Mouse (Mus musculus) hindbrain, embryonic 15.5 days (tissue): ENCODE measurements around the gene Sept9. TPM values are rescaled to one million over a fixed set of nuclear protein-coding genes. Genes with fewer than 3 reads are reported as not detected.

Experiments used
- ATAC-seq: fragments of 200-750 bp; cut with Nextera tagmentation; 2 replicates; pipeline ENCODE4 v1.8.0; 2017; ENCODE audit warnings: low read depth, moderate number of reproducible peaks, moderate TSS enrichment; ENCODE audit not compliant: low FRiP score
- H3K27ac ChIP-seq: fragments of 300-500 bp; sonication (generic); replicated peaks from 2 replicates; pipeline ENCODE4 v1.5.1; 2015; ENCODE audit warnings: mild to moderate bottlenecking, inconsistent platforms
- H3K27me3 ChIP-seq: fragments of 300-500 bp; sonication (generic); 2 replicates; pipeline ENCODE4 v1.6.1; 2015; ENCODE audit warnings: control low read depth, inconsistent platforms
- H3K36me3 ChIP-seq: fragments of 300-500 bp; sonication (generic); 2 replicates; pipeline ENCODE4 v1.6.1; 2015; ENCODE audit warnings: control low read depth, inconsistent platforms
- H3K4me1 ChIP-seq: fragments of 300-500 bp; sonication (generic); replicated peaks from 2 replicates; pipeline ENCODE4 v1.6.1; 2015; ENCODE audit warnings: control low read depth, inconsistent platforms
- H3K4me2 ChIP-seq: fragments of 300-500 bp; sonication (generic); 2 replicates; pipeline ENCODE4 v1.6.1; 2015; ENCODE audit warnings: moderate library complexity, mild to moderate bottlenecking, inconsistent platforms
- H3K4me3 ChIP-seq: fragments of 300-500 bp; sonication (generic); 2 replicates; pipeline ENCODE4 v1.5.1; 2015; ENCODE audit warnings: mild to moderate bottlenecking, inconsistent platforms
- H3K9ac ChIP-seq: fragments of 300-500 bp; sonication (generic); 2 replicates; pipeline ENCODE4 v1.6.1; 2015; ENCODE audit warnings: inconsistent platforms
- H3K9me3 ChIP-seq: fragments of 300-500 bp; sonication (generic); 2 replicates; pipeline ENCODE4 v1.6.1; 2016; ENCODE audit warnings: control low read depth, inconsistent platforms
- WGBS: fragments of 180-500 bp; shearing (Covaris S2); methylation state at CpG from one replicate; pipeline ENCODE4 v1.1.7; 2015; 5-methylcytosine and 5-hydroxymethylcytosine counted together
- polyA plus RNA-seq: library from polyadenylated mRNA; unstranded; fragments of >200 nt; fragmentation: Nextera tagmentation; extraction: Ambion mirVana; gene quantifications from 2 replicates; pipeline ENCODE4 v1.2.1, GENCODE M21; 2015

Sept9 gene
- polyA plus RNA-seq, 1 experiment from 2014 or later: 111 TPM

DNA sequence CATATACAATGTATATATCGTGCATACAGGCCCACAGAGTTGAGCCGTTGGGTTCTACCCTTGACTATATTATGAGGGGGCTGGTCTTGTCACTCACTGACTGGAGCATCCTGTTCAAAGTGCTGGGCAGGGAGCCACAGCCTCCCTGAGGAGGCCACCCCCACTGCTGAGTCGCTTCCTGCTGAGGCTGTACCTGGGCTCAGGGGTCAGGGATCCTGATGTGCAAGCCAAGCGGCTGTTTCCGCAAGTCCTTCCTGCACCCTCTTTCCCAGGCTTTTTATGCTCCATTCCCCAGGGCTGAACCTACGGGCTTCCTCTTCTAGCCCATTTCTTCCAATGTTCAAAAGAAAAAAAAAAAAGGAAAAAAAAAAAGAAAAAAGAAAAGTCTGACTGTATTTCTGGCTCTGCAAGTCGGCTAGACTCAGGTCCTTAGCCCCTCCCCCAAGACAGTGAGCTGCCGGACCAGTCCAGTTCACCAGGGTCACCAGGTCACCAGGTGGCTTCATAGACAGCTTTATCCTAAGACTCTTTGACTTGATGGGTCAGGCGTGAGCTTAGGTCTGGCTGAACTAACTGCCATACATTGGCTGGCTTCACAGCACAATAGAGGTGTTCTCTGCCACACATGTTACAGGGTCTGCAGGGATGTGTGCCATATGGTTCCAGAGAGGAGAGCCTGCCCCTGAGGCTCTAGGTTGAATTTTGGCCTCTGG, 63.8 kb downstream of the Sept9 start:
- Histone ChIP-seq H3K4me1 (peaks cover 38% of the 10 kb centered on the region), H3K36me3 (no peaks in the 10 kb centered on the region)

DNA sequence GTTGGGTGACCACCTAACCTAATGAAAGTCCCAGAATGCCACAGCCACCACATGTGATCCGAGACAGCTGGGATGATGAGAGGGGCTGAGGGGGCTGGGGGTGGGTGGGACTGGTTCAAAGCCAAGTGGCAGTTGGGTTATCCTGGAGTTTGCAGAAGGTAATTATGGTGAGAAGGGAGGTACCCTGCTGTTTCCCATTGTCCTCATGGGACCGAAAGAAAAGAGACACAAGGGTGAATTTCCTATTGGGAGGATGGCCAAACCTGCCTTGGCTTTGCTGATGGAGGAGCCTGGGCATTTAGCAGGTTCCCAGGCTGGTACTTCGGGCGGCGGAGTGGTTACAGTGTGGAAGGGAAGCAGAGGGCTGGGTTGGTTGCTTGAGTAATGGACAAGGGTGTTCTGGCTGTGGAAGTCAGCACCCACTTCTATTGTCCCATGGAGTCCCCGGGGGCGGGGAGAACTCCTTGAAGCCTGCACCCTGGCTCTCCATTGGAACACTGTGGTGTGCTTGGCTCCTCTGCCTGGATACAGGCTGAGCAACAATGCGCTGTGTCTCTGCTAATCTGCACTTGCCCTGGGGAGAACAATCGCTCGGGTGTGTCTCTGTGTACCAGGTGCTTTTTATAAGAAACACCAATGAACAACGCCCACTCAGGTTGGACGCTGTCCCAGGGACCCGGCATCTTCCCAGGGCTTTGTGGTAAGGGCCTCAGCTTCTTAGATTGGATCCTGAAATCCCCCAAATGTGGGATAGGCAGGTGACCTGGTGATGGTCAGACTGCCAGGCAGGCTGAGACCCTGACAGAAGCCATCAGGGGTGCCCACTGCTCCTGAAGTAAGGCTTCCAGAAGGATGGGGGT, 64.9 kb downstream of the Sept9 start:
- ATAC-seq: no peak
- 63% methylated on average over 13 of the region's 13 CpGs for WGBS
- Histone ChIP-seq H3K27me3 (0 out of 2 replicates have a peak, but pooled peaks cover 3% of the 10 kb centered on the region), H3K4me3 (no peak overlapping the region), H3K9me3 (no peaks in the 10 kb centered on the region), H3K4me2 (no peak overlapping the region), H3K4me1 (peaks cover 50% of the 10 kb centered on the region), H3K36me3 (no peaks in the 10 kb centered on the region), H3K27ac (no peak overlapping the region), H3K9ac (no peak overlapping the region)

More for the DNA sequence above, 63.8 kb downstream of the Sept9 start:
- ATAC-seq: no peak
- WGBS: 60% methylated on average over 9 of the region's 9 CpGs
- no peak overlapping the region for H3K27ac ChIP-seq
- no peaks in the 10 kb centered on the region for H3K9me3 ChIP-seq
- 0 out of 2 replicates have a peak, but pooled peaks cover 3% of the 10 kb centered on the region for H3K27me3 ChIP-seq
- no peak overlapping the region for H3K4me2 ChIP-seq
- no peak overlapping the region for H3K9ac ChIP-seq
- no peak overlapping the region for H3K4me3 ChIP-seq

DNA sequence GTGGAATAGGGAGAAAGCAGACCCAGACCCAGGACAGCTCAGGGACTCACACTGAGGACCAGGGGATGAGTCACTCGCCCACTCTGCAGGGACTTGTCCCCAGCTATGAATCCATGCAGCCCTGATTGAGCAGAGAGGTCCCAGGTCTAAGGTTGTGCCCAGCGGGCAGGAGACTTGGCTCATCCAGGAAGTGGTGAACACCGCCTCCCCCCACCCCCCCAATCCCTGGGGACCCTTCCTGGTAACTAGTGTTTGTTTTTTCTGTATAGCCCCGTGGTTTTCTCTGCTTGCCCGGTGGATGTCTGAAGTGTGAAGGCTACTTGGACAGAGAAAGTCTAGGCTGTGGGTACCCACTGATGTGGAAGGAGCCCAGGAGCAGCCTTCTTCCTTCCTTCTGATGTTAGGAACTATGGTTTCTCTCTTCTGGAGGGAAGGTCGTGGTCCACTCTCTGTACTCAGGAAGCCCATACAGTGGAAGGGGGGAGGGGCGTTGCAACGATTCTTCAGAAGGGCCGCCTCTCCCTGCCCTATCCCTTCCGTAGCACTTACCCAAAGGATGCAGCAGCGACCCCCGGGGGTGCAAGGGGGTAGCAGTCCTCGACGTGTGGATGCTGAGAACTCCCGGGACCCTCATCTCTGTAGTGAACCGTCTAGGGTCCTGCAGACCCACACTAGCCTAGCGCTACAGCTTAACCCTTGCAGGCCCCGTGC, 66.0 kb downstream of the Sept9 start:
- peaks cover 51% of the 10 kb centered on the region for H3K4me1 ChIP-seq
- no peaks in the 10 kb centered on the region for H3K9me3 ChIP-seq

DNA sequence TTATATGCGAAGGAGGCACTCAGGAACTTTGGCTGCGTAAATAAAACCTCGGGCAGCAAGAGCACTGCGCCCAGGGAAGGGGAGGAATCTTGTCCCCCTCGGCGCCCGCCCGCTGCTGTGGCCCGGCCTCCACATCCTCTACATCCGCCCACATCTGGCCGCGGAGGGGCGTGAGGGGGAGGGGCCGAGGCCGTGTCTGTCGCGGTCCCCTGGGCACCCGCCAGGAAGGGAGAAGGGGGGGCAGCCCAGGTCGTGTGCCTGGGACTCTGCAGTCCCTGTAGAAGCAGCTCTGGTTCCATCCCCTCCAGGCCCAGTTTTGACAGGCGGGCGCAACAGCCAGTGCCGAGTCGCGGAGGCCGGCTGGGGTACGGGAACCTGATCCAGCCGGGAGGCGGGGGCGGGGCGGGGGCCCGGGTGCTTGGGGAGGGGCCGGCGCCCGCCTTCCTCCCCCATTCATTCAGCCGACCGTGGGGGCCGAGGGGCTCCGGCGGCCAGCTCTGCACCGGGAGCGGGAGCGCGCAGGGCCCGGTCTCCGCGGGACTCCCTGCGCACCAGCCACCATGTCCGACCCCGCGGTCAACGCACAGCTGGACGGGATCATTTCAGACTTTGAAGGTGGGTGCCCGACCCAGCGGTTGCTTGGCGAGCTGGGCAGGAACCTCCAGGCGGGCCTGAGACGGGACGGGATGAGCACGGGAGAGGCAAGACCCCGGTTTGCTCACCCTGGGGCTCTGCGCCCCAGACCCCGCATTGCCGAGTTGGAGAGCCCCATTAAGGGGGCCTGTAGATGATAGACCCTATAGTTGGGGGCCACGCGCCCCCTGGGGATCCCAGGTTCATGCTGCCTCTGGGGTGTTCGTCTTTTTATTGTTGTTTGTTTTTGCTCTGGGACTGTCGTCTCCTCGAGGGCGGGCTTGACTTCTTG, 66.8 kb downstream of the Sept9 start:
- ATAC-seq: peak; percentile 69
- 0 out of 2 replicates have a peak, but pooled peaks cover 3% of the 10 kb centered on the region for H3K27me3 ChIP-seq
- H3K27ac ChIP-seq: peak overlapping the region; percentile 63
- peak overlapping the region; percentile 51 for H3K4me3 ChIP-seq
- peak overlapping the region; percentile 55 for H3K9ac ChIP-seq
- peaks cover 51% of the 10 kb centered on the region for H3K4me1 ChIP-seq
- H3K4me2 ChIP-seq: peak overlapping the region; percentile 86
- no peaks in the 10 kb centered on the region for H3K36me3 ChIP-seq
- H3K9me3 ChIP-seq: no peaks in the 10 kb centered on the region
- under 1% methylated on average over 67 of the region's 69 CpGs for WGBS

More for the DNA sequence above, 66.0 kb downstream of the Sept9 start:
- WGBS: 3% methylated on average over 18 of the region's 18 CpGs
- Histone ChIP-seq H3K9ac (peak overlapping the region; percentile 55; the same call in 1 of the 2 replicates), H3K27ac (peak overlapping the region; percentile 63; the same call in 1 of the 2 replicates), H3K4me2 (peak overlapping the region; percentile 86), H3K36me3 (no peaks in the 10 kb centered on the region), H3K4me3 (peak overlapping the region; percentile 51), H3K27me3 (0 out of 2 replicates have a peak, but pooled peaks cover 3% of the 10 kb centered on the region)
- peak; percentile 36; the same call in 1 of the 2 replicates for ATAC-seq

DNA sequence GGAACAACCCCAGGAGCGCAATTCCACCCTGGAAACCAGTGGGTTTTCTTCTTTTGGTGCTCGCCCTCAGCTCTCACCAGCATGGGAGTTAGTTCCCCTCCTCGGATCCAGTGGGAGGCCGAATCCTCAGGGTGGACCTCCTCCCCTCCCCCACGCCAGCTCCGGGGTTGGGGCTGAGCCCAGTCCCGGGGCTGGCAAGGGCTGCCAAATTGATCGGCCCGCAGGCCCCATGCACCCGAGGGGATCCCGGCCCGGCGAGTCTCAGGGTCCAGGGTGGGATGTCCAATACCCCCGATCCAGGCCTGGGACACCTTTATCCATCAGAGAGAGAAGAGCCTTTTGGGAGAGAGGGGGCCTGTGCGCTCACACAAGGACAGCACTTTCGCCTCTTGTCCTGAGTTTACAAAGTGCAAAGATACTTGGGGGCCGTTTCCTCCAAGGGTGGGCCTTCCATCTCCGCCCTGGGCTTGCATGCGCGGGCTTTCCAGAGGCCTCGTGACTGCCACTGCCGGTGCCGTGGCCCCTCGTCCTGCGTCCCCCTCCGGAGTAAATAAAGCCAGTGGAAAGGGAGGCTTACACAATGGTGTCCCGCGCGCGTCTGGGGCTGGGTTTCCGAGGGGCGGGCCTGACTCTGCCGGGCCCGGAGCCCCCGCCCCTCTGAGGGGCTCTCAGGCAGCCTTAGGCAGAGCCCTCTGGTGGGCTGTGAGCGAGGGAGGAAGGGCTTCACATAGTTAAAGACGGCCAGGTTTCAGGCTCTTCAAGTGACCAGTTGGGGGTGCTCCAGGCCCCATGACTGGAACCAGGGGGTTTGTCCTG, 67.7 kb downstream of the Sept9 start:
- peak overlapping the region; percentile 36; the same call in 1 of the 2 replicates for H3K9ac ChIP-seq
- peak overlapping the region; percentile 86 for H3K4me2 ChIP-seq
- H3K4me3 ChIP-seq: peak overlapping the region; percentile 51
- WGBS: under 1% methylated on average over 37 of the region's 37 CpGs
- no peaks in the 10 kb centered on the region for H3K9me3 ChIP-seq
- H3K27me3 ChIP-seq: 0 out of 2 replicates have a peak, but pooled peaks cover 3% of the 10 kb centered on the region
- peak overlapping the region; percentile 63 for H3K27ac ChIP-seq
- ATAC-seq: peak; percentile 68
- peaks cover 51% of the 10 kb centered on the region for H3K4me1 ChIP-seq
- H3K36me3 ChIP-seq: no peaks in the 10 kb centered on the region

DNA sequence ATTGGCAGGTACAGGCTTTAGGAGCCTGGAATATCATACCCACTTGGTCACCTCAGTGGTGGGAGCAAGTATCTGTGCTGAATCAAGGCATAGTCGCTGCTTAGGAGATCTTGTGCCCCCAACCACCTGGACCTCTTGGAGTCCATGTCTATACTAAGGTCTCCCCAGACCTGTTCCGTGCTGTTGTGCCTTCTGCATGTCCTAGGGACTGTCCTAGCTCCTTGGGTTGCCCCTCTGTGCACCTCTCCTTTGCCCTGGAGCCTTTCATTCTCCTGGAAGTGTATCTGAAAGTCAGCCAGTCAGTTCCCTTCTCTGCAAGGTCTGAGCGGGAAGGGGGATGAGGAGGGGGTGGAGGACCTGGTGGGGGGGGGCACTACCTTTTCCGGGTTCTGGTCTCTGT, 68.4 kb downstream of the Sept9 start:
- H3K4me1 ChIP-seq: peaks cover 51% of the 10 kb centered on the region
- no peak overlapping the region for H3K27ac ChIP-seq
- WGBS: 17% methylated on average over 4 of the region's 4 CpGs
- no peak overlapping the region for H3K9ac ChIP-seq
- no peaks in the 10 kb centered on the region for H3K9me3 ChIP-seq
- H3K4me2 ChIP-seq: peak overlapping the region; percentile 86
- peak overlapping the region; percentile 51 for H3K4me3 ChIP-seq
- no peaks in the 10 kb centered on the region for H3K36me3 ChIP-seq
- H3K27me3 ChIP-seq: 0 out of 2 replicates have a peak, but pooled peaks cover 3% of the 10 kb centered on the region
- ATAC-seq: no peak

DNA sequence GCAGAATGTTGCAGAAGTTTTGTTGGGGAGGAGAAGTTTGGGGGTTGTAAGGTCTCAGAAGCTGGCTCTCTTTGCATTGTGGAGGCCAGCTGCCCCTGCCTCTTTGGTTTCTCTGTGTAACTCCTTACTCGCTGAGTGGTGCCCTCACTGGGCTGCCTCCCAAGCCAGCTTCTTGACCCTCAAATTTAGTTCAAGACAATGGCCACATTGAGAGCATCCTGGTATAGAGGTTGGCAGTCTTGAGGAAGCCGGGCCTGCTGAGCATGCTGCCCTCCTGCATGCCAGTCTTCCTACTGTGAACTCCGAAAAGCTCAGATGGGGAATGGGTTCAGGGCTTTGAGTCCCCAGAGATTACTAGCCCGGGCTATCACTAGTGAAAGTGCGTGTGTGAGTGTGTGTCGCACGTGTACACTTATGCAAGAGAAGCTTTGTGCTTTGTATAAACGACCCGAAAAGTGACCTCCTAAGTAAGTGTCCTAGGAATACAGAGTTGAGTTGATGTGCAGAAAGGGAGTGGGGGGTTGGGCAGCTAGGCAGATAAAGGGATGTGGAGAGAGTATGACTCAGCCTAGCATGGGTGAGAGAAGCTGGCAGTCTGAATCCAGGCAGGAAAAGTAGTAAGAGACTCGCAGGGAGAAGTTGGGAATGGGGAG, 69.0 kb downstream of the Sept9 start:
- Histone ChIP-seq H3K9me3 (no peaks in the 10 kb centered on the region), H3K4me1 (peaks cover 47% of the 10 kb centered on the region), H3K4me3 (no peak overlapping the region), H3K27me3 (0 out of 2 replicates have a peak, but pooled peaks cover 3% of the 10 kb centered on the region), H3K9ac (no peak overlapping the region), H3K36me3 (no peaks in the 10 kb centered on the region), H3K27ac (peak overlapping the region; percentile 57), H3K4me2 (peak overlapping the region; percentile 86)
- WGBS: 46% methylated on average over 10 of the region's 10 CpGs
- ATAC-seq: no peak

DNA sequence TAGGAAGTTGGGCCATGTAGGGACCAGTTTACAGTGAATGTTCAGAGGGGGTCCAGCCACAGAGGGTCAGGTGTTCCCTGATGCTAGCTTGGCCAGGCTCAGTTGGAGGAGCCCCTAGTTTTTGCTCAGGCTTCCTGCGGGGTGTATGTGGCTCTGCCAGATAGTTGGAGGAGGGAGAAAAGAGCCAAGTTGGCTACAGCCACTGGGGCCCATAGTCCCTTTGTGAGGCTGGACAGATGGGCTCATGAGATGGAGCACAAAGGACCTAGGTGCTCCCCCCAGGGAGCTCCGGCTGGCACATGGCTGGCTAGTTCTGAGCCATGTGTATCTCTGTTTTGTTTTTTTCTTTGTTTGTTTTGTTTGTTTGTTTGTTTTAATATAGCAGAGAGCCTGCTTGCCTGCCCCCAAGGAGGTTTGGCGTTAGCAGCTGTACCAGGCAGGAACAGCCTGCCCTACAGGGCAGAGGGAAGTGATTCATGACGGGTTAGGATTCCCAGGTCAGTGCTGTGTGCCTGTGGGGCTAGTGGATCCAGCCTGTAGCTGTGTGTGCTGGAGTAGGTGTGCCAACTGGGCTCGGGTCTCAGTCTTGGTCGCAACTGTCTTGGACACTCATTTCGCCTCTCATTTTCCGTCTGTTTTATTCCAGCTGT, 69.7 kb downstream of the Sept9 start:
- H3K36me3 ChIP-seq: no peaks in the 10 kb centered on the region
- peak overlapping the region; percentile 86 for H3K4me2 ChIP-seq
- no peak overlapping the region for H3K4me3 ChIP-seq
- peaks cover 47% of the 10 kb centered on the region for H3K4me1 ChIP-seq
- 0 out of 2 replicates have a peak, but pooled peaks cover 3% of the 10 kb centered on the region for H3K27me3 ChIP-seq
- H3K9me3 ChIP-seq: no peaks in the 10 kb centered on the region
- WGBS: 50% methylated on average over 8 of the region's 8 CpGs
- peak overlapping the region; percentile 57; the same call in 1 of the 2 replicates for H3K27ac ChIP-seq
- no peak for ATAC-seq
- H3K9ac ChIP-seq: no peak overlapping the region

DNA sequence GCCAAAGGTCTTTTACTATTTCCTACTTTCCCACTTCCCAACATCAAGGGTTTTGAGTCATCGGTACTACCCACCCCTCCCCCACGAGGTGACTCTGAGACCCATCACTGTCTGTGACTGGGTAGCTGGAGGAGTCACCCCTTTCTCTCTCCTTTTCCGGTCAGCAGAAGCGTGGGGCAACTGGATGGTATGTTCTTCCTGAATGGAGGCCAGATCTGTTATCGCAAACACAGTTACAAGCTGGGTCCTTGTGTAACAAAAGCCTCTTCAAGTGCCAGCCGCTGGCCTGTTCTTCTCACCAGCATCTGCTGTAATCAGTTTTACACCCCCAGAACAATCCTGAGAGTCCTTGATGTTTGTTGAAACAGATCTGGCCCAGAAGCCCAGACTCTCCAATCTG, 70.5 kb downstream of the Sept9 start:
- no peak overlapping the region for H3K27ac ChIP-seq
- H3K9me3 ChIP-seq: no peaks in the 10 kb centered on the region
- H3K36me3 ChIP-seq: no peaks in the 10 kb centered on the region
- 63% methylated on average over 6 of the region's 6 CpGs for WGBS
- no peak overlapping the region for H3K4me2 ChIP-seq
- no peak for ATAC-seq
- H3K27me3 ChIP-seq: 0 out of 2 replicates have a peak, but pooled peaks cover 3% of the 10 kb centered on the region
- H3K9ac ChIP-seq: no peak overlapping the region
- H3K4me3 ChIP-seq: no peak overlapping the region
- peaks cover 49% of the 10 kb centered on the region for H3K4me1 ChIP-seq
